Mouse (Mus musculus): ENCODE measurements around the gene Dusp12.

- no peak for TF ChIP-seq CTCF (IDR thresholded peaks at IDR 0.05; ENCODE audit: control insufficient read depth, insufficient read depth, insufficient read length)
- TF ChIP-seq MAX (IDR thresholded peaks at IDR 0.05), result no peak
- TF ChIP-seq USF1 (IDR thresholded peaks at IDR 0.05; ENCODE audit: low read depth), result no peak
- no peak for TF ChIP-seq FOSL1 (IDR thresholded peaks at IDR 0.05; ENCODE audit: insufficient read depth, low read length, poor library complexity, severe bottlenecking)
- no peak for TF ChIP-seq CEBPB (IDR thresholded peaks at IDR 0.05; ENCODE audit: low read depth)
These were observed 34.0 kb upstream of the Dusp12 start for GRCm38 (mm10) chr1:170919308-170919707.

All from C2C12 (cell line).